Mouse (Mus musculus): Measurements from ENCODE around the gene Golgb1.

Gene Golgb1

DNA sequence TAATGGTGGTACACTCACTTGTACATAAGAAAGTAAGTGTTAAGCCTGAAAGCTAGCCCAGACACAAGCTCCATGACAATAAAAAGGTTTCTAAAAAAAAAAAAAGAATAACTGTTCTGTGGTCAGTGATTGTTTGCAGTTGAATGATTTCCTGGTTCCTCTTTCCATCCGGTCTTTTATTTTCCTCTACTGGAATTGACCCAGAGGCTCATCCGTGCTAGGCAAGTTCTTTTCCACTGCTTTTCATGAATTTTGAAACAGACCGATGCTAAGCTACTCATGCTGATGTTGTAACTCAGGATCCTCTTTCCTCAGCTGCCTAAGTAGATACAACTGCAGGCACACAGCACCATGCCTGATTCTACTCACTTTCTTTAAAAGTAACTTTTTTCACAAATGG is 45.5 kb downstream of the Golgb1 start:
- no peak for DNase-seq (ENCODE audit: low spot score)

GRCm38 (mm10) chr16:36921067-36921613 is 46.2 kb downstream of the Golgb1 start:
- DNase-seq (ENCODE audit: low spot score): no peak

- no peak for DNase-seq (ENCODE audit: low spot score)
These were observed 47.0 kb downstream of the Golgb1 start for GRCm38 (mm10) chr16:36921980-36922379.

GRCm38 (mm10) chr16:36924312-36924711 is 49.4 kb downstream of the Golgb1 start:
- DNase-seq (ENCODE audit: low spot score): no peak

GRCm38 (mm10) chr16:36925351-36925750 is 50.4 kb downstream of the Golgb1 start:
- no peak for DNase-seq (ENCODE audit: low spot score)

- no peak for DNase-seq (ENCODE audit: low spot score)
These were observed 50.9 kb downstream of the Golgb1 start for GRCm38 (mm10) chr16:36925797-36926196.

GRCm38 (mm10) chr16:36926514-36927447 is 51.8 kb downstream of the Golgb1 start:
- no peak for DNase-seq (ENCODE audit: low spot score)

DNA sequence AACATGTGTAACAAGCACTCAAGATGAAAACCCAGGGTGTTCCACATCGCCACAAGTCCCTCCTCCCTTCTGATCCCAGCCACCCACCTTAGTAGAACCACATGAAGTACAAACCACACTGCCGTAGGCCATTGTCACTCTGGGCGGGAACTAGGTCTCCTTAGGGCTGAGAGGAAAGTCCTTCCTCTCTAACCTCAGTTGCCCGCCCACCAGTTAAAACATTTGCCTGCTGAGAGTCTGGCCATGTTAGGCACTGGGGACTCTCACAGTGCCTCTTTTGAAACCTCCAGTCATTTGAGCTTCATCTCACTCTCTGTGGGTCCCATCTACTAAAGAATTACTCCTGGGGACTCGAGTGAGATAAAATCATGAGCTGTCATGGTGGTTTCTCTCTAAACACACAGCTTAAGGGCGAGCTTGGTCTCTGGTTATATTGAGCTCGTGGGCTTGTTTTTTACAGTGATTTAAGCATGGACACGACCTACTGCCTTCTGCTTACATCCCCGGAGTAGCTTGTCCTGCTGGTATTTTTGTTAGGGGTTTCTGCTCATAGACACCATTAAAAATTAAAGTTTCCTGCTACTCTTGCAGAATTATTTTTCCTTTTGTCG is 52.7 kb downstream of the Golgb1 start:
- no peak for DNase-seq (ENCODE audit: low spot score)

DNA sequence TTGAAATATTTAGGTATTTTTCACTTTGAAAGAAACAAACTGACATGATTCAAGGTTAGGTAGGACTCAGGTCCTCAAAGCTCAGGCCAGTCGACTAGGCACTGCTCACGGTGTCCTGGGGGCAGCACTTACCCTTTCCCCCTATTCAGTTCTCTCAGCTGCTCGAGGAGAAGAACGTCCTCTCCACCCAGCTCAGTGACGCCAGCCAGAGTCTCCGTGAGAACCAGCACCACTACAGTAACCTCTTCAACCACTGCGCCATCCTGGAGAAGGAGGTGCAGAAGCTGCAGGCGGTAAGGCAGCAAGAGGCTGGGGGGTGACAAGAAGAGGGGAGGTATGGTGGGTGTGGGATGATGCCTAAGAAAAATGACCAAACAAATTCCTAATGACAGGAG is 53.2 kb downstream of the Golgb1 start:
- no peak for DNase-seq (ENCODE audit: low spot score)

DNA sequence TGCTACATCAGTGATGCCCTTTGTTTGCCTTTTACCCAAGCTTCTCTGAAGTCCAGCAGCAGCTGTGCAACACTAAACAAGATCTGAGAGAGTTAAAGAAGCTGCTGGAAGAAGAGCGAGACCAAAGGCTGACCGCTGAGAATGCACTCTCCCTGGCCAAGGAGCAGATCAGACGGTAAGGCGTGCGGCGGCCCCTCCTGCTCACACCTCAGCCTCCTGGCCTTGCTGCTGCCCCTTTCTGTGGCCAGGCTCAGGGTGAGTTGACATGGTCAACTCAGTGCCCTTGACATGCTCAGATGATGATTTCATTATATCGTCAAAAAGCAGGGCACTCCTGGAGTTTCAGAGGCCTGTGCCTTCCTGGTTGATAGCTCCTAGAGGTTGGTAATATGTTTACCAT is 54.3 kb downstream of the Golgb1 start:
- no peak for DNase-seq (ENCODE audit: low spot score)

GRCm38 (mm10) chr16:36930231-36931136 is 55.5 kb downstream of the Golgb1 start:
- no peak for DNase-seq (ENCODE audit: low spot score)

DNA sequence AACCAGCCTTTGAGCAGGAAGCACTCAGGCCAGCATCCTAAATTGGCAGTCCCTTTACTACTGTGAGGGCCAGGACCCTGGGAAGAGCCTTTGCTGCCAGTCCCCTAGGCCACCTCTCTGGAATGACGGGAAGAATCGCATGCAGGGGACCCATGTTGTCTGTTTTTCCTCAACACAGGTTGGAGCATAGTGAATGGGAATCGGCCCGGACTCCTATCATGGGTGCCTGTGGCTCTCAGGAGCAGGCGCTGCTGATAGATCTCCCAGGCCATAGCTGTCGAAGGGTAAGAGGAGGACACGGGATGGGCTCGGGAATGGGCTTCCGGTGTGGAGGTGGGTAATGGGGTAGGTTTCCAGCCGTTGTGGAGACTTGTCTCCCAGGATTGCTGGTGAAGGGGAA is 56.4 kb downstream of the Golgb1 start:
- no peak for DNase-seq (ENCODE audit: low spot score)

DNA sequence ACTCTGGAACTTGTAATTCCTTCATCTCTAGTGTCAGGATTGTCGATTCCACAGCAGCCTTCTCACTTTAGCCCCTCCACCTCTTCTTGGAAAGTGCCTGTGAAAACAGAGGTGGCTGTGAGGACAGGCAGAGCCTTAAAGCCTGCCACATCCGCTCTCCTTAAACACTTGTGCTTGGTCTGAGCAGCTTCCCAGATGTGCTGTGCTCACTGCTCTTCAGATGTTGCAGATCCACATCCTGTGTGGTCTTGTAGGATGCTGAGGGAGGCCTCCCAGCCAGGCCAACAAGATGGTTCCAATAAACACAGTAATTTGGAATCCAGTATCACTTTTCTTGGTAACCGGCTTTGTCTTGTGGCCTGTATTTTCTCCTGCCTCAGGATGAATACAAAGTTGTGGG is 57.0 kb downstream of the Golgb1 start:
- no peak for DNase-seq (ENCODE audit: low spot score)

DNA sequence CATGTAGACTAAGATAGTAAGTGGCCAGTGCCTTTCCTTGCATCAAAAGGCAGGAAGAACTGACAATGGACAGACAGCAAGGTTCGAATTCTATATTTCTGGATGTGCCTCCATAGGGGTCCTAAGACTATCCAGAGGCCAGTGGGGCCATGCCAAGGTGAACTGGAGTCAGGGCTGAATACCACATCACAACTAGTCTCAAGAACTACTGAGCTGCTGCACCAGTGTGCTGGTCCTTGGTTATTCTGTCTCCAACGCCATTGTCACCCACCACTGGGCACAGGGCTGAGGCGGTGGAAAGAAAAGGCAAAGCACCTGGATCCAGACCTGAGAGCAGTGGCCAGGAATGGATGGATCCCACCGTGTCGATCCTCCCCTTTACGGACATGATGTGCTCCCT is 57.6 kb downstream of the Golgb1 start:
- DNase-seq (ENCODE audit: low spot score): no peak

DNA sequence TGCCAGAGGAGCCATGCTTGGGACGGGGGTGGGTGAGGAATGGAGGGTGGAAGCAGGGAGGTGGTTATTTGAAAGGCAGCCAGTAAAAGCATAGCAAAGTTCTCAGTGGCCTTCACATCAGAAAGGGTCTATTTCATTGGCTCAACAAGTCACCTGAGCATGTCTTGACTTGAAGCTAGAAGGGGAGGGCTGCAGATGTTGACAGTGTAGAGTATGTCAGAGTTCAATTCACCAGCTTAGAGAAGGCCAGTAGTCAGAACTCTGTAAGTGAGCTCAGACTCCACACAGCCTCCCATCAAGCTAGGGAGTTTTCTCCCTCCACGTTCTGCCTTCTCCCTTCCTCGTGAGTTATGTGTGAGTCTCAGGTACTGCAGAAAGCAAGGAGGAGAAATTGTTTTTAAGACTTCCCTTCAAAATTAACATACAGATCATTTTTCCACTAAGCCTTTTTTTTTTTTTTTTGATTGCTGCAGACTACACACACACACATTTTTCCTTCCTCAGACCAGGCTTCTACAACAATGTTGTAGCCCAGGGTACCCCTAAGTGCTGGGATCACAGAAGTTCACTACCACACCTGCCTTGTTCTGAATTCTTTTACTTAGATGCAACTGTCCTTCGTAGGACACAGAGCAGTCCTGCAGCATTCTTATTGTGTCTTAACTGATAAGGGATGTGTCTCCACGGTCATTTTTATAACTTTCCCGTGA is 59.3 kb downstream of the Golgb1 start:
- DNase-seq (ENCODE audit: low spot score): no peak

- DNase-seq (ENCODE audit: low spot score): no peak
These were observed 60.1 kb downstream of the Golgb1 start, which contains the start of gene Hcls1 for GRCm38 (mm10) chr16:36934841-36935620. Gene Hcls1 (plus strand): TSS chr16:36934983.

GRCm38 (mm10) chr16:36935814-36936213 is 60.9 kb downstream of the Golgb1 start:
- no peak for DNase-seq (ENCODE audit: low spot score)

DNA sequence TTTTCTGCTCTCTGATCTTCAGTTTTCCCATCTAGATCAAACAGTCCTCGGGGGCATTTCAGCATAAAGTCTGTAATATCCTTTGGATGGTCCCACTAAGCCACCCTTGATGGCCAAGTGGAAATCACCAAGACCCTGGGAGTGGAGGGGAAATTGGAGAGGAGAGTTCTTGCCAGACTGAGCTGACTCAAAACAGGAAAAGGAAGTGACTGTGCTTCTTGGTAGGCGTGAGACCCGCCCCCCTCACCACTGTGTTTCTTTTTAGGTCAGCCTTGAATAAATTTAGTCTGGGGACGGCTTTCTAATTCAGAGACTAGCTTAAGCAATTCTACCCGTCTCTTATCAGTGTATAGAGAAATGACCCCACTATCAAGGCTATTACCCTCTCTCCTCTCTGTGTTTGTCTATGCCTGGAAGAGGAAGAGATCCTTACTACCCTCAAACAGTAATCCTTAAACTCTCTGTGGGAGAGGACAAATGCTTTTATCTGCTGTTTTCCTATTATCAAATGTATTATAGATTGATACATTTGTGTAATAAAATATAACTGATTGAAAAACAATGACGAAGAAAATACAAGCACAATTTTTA is 66.3 kb downstream of the Golgb1 start:
- DNase-seq (ENCODE audit: low spot score): no peak

GRCm38 (mm10) chr16:36941895-36942294 is 67.0 kb downstream of the Golgb1 start:
- DNase-seq (ENCODE audit: low spot score): no peak

DNA sequence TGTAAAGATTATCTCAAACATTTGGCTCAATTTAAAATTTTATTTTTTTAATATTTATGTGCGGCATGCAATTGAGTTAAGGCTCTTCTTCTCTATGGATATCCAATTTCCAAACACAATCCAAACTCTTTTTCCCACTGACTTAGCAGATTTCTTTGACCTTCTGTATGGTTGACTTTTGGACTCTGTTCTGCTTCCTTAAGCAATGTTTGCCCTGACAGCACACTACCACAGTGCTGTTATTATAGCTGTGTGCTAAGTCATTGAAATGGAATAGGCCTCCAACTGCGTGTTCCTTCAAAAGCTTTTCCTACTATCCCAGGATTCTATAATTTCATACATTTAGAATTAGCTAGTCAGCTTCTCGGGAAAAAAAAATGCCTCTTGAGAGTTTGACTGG is 68.7 kb downstream of the Golgb1 start:
- DNase-seq (ENCODE audit: low spot score): no peak

Data from left cerebral cortex, adult 11 months (tissue).